Mouse (Mus musculus) thymus, adult 2 months (tissue): ENCODE measurements at regions not wholly inside any gene's neighbourhood (a gene's known extent, or its start where the extent isn't known, plus 50 kb on each side); places are given as distances from the start of the nearest gene placed in this dataset.

Experiments
- DNase-seq: peaks from one replicate; pipeline ENCODE4 v3.0.0; 2021
- H3K27ac ChIP-seq: fragments of 200-500 bp; 2 replicates; pipeline ENCODE4 v1.5.1; 2012; ENCODE audit warnings: low read length, control low read depth; ENCODE audit not compliant: control insufficient read depth, insufficient read depth
- H3K27me3 ChIP-seq: fragments of 200-500 bp; 2 replicates; pipeline ENCODE4 v1.6.1; 2012; ENCODE audit warnings: mild to moderate bottlenecking, low read length, moderate library complexity, mixed read lengths; ENCODE audit not compliant: control insufficient read depth, insufficient read depth
- H3K36me3 ChIP-seq: fragments of 200-500 bp; 2 replicates; pipeline ENCODE4 v1.6.1; 2012; ENCODE audit warnings: mild to moderate bottlenecking, low read length, moderate library complexity; ENCODE audit not compliant: control insufficient read depth, insufficient read depth
- H3K4me1 ChIP-seq: fragments of 200-500 bp; replicated peaks from 2 replicates; pipeline ENCODE4 v1.6.1; 2012; ENCODE audit warnings: low read length; ENCODE audit not compliant: control insufficient read depth, insufficient read depth
- H3K4me3 ChIP-seq: fragments of 200-500 bp; 2 replicates; pipeline ENCODE4 v1.5.1; 2012; ENCODE audit warnings: mild to moderate bottlenecking, low read length, control low read depth, moderate library complexity; ENCODE audit not compliant: control insufficient read depth, insufficient read depth
- CTCF ChIP-seq: fragments of 200-500 bp; IDR thresholded peaks from 2 replicates; pipeline ENCODE4 v1.5.1; 2012; ENCODE audit warnings: mild to moderate bottlenecking, control low read depth, low read length, moderate library complexity, borderline replicate concordance; ENCODE audit not compliant: control insufficient read depth, poor library complexity, insufficient read depth; ENCODE audit errors: extremely low read depth
- POLR2A ChIP-seq: fragments of 200-500 bp; IDR thresholded peaks from 2 replicates; pipeline ENCODE4 v1.6.1; 2012; ENCODE audit warnings: mild to moderate bottlenecking, low read length, control low read depth, moderate library complexity; ENCODE audit not compliant: control insufficient read depth, poor library complexity, insufficient read depth; ENCODE audit errors: extremely low read depth
- WGBS: fragments of 180-500 bp; shearing (Covaris S2); methylation state at CpG from one replicate; pipeline ENCODE4 v1.1.7; 2018; 5-methylcytosine and 5-hydroxymethylcytosine counted together

- Histone ChIP-seq H3K36me3 (no peaks in the 10 kb centered on the region), H3K4me1 (no peaks in the 10 kb centered on the region), H3K4me3 (no peak overlapping the region), H3K27me3 (no peaks in the 10 kb centered on the region), H3K27ac (no peak overlapping the region)
- TF ChIP-seq CTCF, result no peak
- TF ChIP-seq POLR2A, result no peak
- no peak for DNase-seq
- WGBS, result 79% methylated on average over 6 of the region's 6 CpGs
Measured at GRCm38 (mm10) chr12:52622398-52622797, 76.8 kb upstream of the Akap6 start.

GRCm38 (mm10) chr12:52623416-52624108, 75.6 kb upstream of the Akap6 start:
- no peak for DNase-seq
- WGBS, result 95% methylated on average over 10 of the region's 10 CpGs
- no peaks in the 10 kb centered on the region for H3K4me1 ChIP-seq
- no peak overlapping the region for H3K27ac ChIP-seq
- no peak overlapping the region for H3K4me3 ChIP-seq
- H3K27me3 ChIP-seq, result no peaks in the 10 kb centered on the region
- H3K36me3 ChIP-seq, result no peaks in the 10 kb centered on the region
- TF ChIP-seq POLR2A (no peak), CTCF (no peak)

- no peaks in the 10 kb centered on the region for H3K4me1 ChIP-seq
- no peak for DNase-seq
- no peaks in the 10 kb centered on the region for H3K27me3 ChIP-seq
- TF ChIP-seq CTCF (no peak), POLR2A (no peak)
- H3K36me3 ChIP-seq, result no peaks in the 10 kb centered on the region
- no peak overlapping the region for H3K27ac ChIP-seq
- 84% methylated on average over 1 of the region's 1 CpGs for WGBS
- H3K4me3 ChIP-seq, result no peak overlapping the region
Measured at GRCm38 (mm10) chr12:52624871-52625270, 74.3 kb upstream of the Akap6 start.

- WGBS, result 87% methylated on average over 5 of the region's 5 CpGs
- H3K4me1 ChIP-seq, result no peaks in the 10 kb centered on the region
- no peak overlapping the region for H3K27ac ChIP-seq
- H3K27me3 ChIP-seq, result no peaks in the 10 kb centered on the region
- H3K4me3 ChIP-seq, result no peak overlapping the region
- TF ChIP-seq CTCF (no peak), POLR2A (no peak)
- DNase-seq, result no peak
- no peaks in the 10 kb centered on the region for H3K36me3 ChIP-seq
Measured at GRCm38 (mm10) chr12:52628771-52629170, 70.4 kb upstream of the Akap6 start.

- WGBS, result 51% methylated on average over 8 of the region's 8 CpGs
- no peaks in the 10 kb centered on the region for H3K4me1 ChIP-seq
- TF ChIP-seq POLR2A (no peak), CTCF (no peak)
- H3K4me3 ChIP-seq, result no peak overlapping the region
- H3K36me3 ChIP-seq, result no peaks in the 10 kb centered on the region
- no peak for DNase-seq
- H3K27me3 ChIP-seq, result no peaks in the 10 kb centered on the region
- no peak overlapping the region for H3K27ac ChIP-seq
Measured at GRCm38 (mm10) chr12:52635121-52635878, 63.9 kb upstream of the Akap6 start.

GRCm38 (mm10) chr12:52636186-52636881, 62.8 kb upstream of the Akap6 start:
- no peak for DNase-seq
- no peak overlapping the region for H3K4me3 ChIP-seq
- no peaks in the 10 kb centered on the region for H3K4me1 ChIP-seq
- H3K36me3 ChIP-seq, result no peaks in the 10 kb centered on the region
- no peaks in the 10 kb centered on the region for H3K27me3 ChIP-seq
- WGBS, result 85% methylated on average over 6 of the region's 6 CpGs
- no peak overlapping the region for H3K27ac ChIP-seq
- TF ChIP-seq POLR2A, result no peak
- no peak for TF ChIP-seq CTCF
